Mouse (Mus musculus) forebrain, embryonic 13.5 days (tissue): ENCODE measurements around the gene Fam171a1. TPM values are rescaled to one million over a fixed set of nuclear protein-coding genes. Genes with fewer than 3 reads are reported as not detected.
A peak's percentile ranks its signal among the peaks of the same experiment; 100 is the strongest.

Experiments
- ATAC-seq: fragments of 200-750 bp; cut with Nextera tagmentation; 2 replicates; pipeline ENCODE4 v1.8.0; 2017
- H3K27ac ChIP-seq: fragments of 300-500 bp; sonication (generic); 2 replicates; pipeline ENCODE4 v1.5.1; 2015; ENCODE audit warnings: inconsistent platforms, mild to moderate bottlenecking, moderate library complexity
- H3K27me3 ChIP-seq: fragments of 300-500 bp; sonication (generic); 2 replicates; pipeline ENCODE4 v1.6.1; 2015; ENCODE audit warnings: mild to moderate bottlenecking, inconsistent platforms
- H3K36me3 ChIP-seq: fragments of 300-500 bp; sonication (generic); 2 replicates; pipeline ENCODE4 v1.6.1; 2015; ENCODE audit warnings: mild to moderate bottlenecking, inconsistent platforms; ENCODE audit not compliant: poor library complexity, severe bottlenecking
- H3K4me1 ChIP-seq: fragments of 300-500 bp; sonication (generic); 2 replicates; pipeline ENCODE4 v1.6.1; 2015; ENCODE audit warnings: inconsistent platforms
- H3K4me2 ChIP-seq: fragments of 300-500 bp; sonication (generic); 2 replicates; pipeline ENCODE4 v1.6.1; 2015; ENCODE audit warnings: inconsistent platforms, mild to moderate bottlenecking, moderate library complexity
- H3K4me3 ChIP-seq: fragments of 300-500 bp; sonication (generic); 2 replicates; pipeline ENCODE4 v1.5.1; 2015; ENCODE audit warnings: mild to moderate bottlenecking, inconsistent platforms
- H3K9ac ChIP-seq: fragments of 300-500 bp; sonication (generic); 2 replicates; pipeline ENCODE4 v1.6.1; 2015; ENCODE audit warnings: mild to moderate bottlenecking, inconsistent platforms
- H3K9me3 ChIP-seq: fragments of 300-500 bp; sonication (generic); replicated peaks from 2 replicates; pipeline ENCODE4 v1.6.1; 2016; ENCODE audit warnings: inconsistent platforms
- WGBS: fragments of 180-500 bp; shearing (Covaris S2); methylation state at CpG from one replicate; pipeline ENCODE4 v1.1.7; 2015; 5-methylcytosine and 5-hydroxymethylcytosine counted together
- polyA plus RNA-seq: library from polyadenylated mRNA; unstranded; fragments of >200 nt; fragmentation: Nextera tagmentation; extraction: Ambion mirVana; gene quantifications from 2 replicates; pipeline ENCODE4 v1.2.1, GENCODE M21; 2015

The Fam171a1 gene
- polyA plus RNA-seq, 1 experiment from 2014 or later: 26.1 TPM

- peak overlapping the region; percentile 87 for H3K27ac ChIP-seq
- H3K9ac ChIP-seq: peak overlapping the region; percentile 82
- H3K27me3 ChIP-seq: no peaks in the 10 kb centered on the region
- ATAC-seq: peak; percentile 95
- H3K4me3 ChIP-seq: peak overlapping the region; percentile 80
- H3K9me3 ChIP-seq: no peaks in the 10 kb centered on the region
- WGBS: under 1% methylated on average over 80 of the region's 93 CpGs
- no peaks in the 10 kb centered on the region for H3K36me3 ChIP-seq
- H3K4me1 ChIP-seq: peaks cover 21% of the 10 kb centered on the region
- H3K4me2 ChIP-seq: peak overlapping the region; percentile 61
These were observed 4.3 kb downstream of the Fam171a1 start for GRCm38 (mm10) chr2:3118203-3118941.

- Histone ChIP-seq H3K4me3 (peak overlapping the region; percentile 80), H3K36me3 (no peaks in the 10 kb centered on the region), H3K4me1 (peaks cover 21% of the 10 kb centered on the region), H3K9ac (peak overlapping the region; percentile 82), H3K9me3 (no peaks in the 10 kb centered on the region), H3K27me3 (no peaks in the 10 kb centered on the region), H3K27ac (peak overlapping the region; percentile 87), H3K4me2 (peak overlapping the region; percentile 61)
- ATAC-seq: peak; percentile 27
- under 1% methylated on average over 10 of the region's 16 CpGs for WGBS
These were observed 4.9 kb downstream of the Fam171a1 start for GRCm38 (mm10) chr2:3118969-3119368.

- H3K9ac ChIP-seq: peak overlapping the region; percentile 82
- 21% methylated on average over 4 of the region's 4 CpGs for WGBS
- H3K4me2 ChIP-seq: peak overlapping the region; percentile 61
- no peaks in the 10 kb centered on the region for H3K9me3 ChIP-seq
- H3K4me1 ChIP-seq: peaks cover 21% of the 10 kb centered on the region
- no peak overlapping the region for H3K27ac ChIP-seq
- ATAC-seq: no peak
- peak overlapping the region; percentile 80 for H3K4me3 ChIP-seq
- H3K27me3 ChIP-seq: no peaks in the 10 kb centered on the region
- H3K36me3 ChIP-seq: no peaks in the 10 kb centered on the region
These were observed 5.4 kb downstream of the Fam171a1 start for GRCm38 (mm10) chr2:3119371-3119935.

- Histone ChIP-seq H3K9ac (no peak overlapping the region), H3K4me3 (no peak overlapping the region), H3K4me2 (no peak overlapping the region), H3K9me3 (no peaks in the 10 kb centered on the region), H3K4me1 (peaks cover 25% of the 10 kb centered on the region), H3K36me3 (no peaks in the 10 kb centered on the region), H3K27me3 (no peaks in the 10 kb centered on the region), H3K27ac (no peak overlapping the region)
- ATAC-seq: no peak
- WGBS: 84% methylated on average over 4 of the region's 4 CpGs
These were observed 8.5 kb downstream of the Fam171a1 start for GRCm38 (mm10) chr2:3122571-3122970.

DNA sequence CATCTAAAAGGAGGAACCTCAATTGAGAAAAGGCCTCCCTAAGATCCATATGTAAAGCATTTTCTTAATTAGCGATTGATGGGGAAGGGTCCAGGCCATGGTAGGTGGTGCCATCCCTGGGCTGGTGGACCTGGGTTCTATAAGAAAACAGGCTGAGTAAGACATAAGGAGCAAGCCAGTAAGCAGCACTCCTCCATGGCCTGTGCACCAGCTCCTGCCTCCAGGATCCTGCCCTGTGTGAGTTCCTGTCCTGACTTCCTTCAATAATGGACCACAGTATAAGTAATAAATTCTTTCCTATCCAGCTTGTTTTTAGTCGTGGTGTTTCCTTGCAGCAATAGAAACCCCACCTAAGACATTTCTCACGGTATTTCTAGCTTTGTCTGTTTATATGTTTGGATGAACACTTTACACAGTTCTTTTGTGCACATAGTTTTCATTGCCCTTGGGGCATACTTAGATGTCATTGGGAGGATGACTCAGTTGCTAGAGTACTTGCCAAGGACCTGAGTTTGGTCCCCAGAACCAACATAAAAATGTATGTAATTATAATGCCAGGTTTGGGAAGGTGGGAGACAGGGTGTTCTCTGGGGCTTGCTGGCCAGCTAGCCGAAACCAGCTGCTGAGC, 13.3 kb downstream of the Fam171a1 start:
- no peak for ATAC-seq
- no peaks in the 10 kb centered on the region for H3K36me3 ChIP-seq
- H3K27me3 ChIP-seq: no peaks in the 10 kb centered on the region
- no peak overlapping the region for H3K9ac ChIP-seq
- H3K4me1 ChIP-seq: peaks cover 4% of the 10 kb centered on the region; the same call in 1 of the 2 replicates
- WGBS: 93% methylated on average over 4 of the region's 4 CpGs
- H3K9me3 ChIP-seq: no peaks in the 10 kb centered on the region
- H3K4me2 ChIP-seq: no peak overlapping the region
- H3K27ac ChIP-seq: no peak overlapping the region
- H3K4me3 ChIP-seq: no peak overlapping the region

DNA sequence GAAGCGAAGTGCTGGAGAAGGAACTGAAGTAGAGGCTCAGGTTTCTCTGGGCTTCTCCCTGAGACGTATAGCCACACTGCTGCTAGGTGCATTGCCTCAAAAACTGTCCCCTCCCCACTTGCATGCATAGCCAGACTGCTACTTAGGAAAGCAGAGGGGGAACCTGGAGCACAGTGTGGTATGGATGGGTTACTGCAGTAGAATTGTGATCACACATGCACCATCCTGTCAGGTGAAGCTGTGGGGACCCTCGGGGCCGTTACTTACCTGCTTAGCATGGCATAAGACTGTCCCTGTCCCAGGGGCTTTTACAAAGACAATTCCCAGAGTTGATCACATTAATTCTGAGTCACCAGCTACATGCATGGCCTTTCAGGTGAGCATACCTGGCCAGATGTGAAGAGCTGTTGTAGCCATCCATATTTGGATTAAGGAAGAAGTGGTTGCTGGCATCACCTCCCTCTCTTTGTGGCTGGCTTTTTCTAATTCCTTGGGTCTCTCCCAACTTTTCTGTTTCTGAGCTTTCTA, 14.4 kb downstream of the Fam171a1 start:
- Histone ChIP-seq H3K27ac (no peak overlapping the region), H3K36me3 (no peaks in the 10 kb centered on the region), H3K4me3 (no peak overlapping the region), H3K4me1 (peaks cover 4% of the 10 kb centered on the region; the same call in 1 of the 2 replicates), H3K9me3 (no peaks in the 10 kb centered on the region), H3K9ac (no peak overlapping the region), H3K27me3 (no peaks in the 10 kb centered on the region), H3K4me2 (no peak overlapping the region)
- ATAC-seq: no peak
- WGBS: 57% methylated on average over 4 of the region's 4 CpGs

DNA sequence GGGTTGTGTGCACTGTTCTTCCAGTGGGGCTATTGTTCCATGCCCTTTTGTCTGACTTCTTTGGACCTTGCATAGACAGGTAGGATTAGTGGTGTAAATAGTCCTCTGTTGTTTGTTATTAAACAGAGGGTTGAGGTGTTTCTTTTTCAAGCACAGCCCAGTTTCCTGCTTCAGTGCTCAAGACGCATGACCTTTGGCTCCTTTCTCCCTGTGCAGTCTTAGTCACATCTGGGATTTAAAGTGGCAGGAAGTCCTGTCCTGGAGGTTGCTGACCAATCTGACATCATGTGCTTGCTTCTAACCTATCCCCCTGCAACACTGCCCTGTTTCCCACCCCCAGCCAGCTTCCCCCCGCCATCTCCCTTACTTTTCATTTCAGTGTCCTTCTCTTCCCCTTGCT, 14.9 kb downstream of the Fam171a1 start:
- Histone ChIP-seq H3K36me3 (no peaks in the 10 kb centered on the region), H3K27me3 (no peaks in the 10 kb centered on the region), H3K9ac (no peak overlapping the region), H3K4me3 (no peak overlapping the region), H3K9me3 (no peaks in the 10 kb centered on the region), H3K4me1 (peaks cover 4% of the 10 kb centered on the region; the same call in 1 of the 2 replicates), H3K4me2 (no peak overlapping the region), H3K27ac (no peak overlapping the region)
- WGBS: 60% methylated on average over 2 of the region's 2 CpGs
- no peak for ATAC-seq

- H3K4me3 ChIP-seq: no peak overlapping the region
- H3K4me2 ChIP-seq: no peak overlapping the region
- H3K9ac ChIP-seq: no peak overlapping the region
- WGBS: 79% methylated on average over 9 of the region's 9 CpGs
- ATAC-seq: peak; percentile 48; the same call in 1 of the 2 replicates
- H3K36me3 ChIP-seq: no peaks in the 10 kb centered on the region
- no peak overlapping the region for H3K27ac ChIP-seq
- no peaks in the 10 kb centered on the region for H3K9me3 ChIP-seq
- H3K4me1 ChIP-seq: peaks cover 23% of the 10 kb centered on the region
- H3K27me3 ChIP-seq: no peaks in the 10 kb centered on the region
These were observed 18.4 kb downstream of the Fam171a1 start for GRCm38 (mm10) chr2:3132473-3132872.

DNA sequence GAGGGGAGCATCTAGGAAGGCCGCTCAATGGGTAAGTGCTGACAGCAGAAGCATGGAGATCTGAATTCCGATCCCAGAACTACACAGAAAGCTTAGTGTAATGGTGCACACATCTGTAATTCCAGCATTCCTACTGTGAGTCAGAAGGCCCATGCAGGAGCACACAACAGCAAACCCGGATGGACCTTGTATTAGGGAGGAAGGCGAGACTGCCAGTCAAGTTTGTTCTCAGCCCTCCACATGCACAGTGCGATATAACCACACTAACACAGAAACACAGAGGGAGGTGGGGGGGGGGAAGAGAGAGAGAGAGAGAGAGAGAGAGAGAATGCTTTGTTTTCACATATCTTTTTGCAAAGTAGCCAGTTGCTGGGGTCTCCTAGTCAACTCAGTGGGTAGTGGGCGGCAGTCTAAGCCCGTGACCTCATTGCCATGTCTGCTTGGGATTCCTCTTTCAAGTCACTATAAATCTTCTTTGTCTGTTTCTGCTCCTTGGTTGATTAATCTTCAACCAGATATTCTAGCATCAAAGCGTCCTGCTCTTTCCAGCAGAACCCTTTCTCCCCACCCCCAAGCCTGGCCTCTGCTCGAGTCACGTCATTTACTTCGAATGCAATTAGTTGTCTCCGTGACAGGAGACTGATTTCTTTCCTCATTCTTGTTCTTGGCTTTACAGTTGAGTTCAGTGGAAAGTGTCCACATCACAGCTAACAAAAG, 20.7 kb downstream of the Fam171a1 start:
- no peak overlapping the region for H3K4me2 ChIP-seq
- ATAC-seq: no peak
- no peaks in the 10 kb centered on the region for H3K9me3 ChIP-seq
- H3K36me3 ChIP-seq: no peaks in the 10 kb centered on the region
- H3K27me3 ChIP-seq: no peaks in the 10 kb centered on the region
- H3K9ac ChIP-seq: no peak overlapping the region
- no peak overlapping the region; the same call in 1 of the 2 replicates for H3K27ac ChIP-seq
- no peak overlapping the region for H3K4me3 ChIP-seq
- WGBS: 37% methylated on average over 12 of the region's 12 CpGs
- peaks cover 30% of the 10 kb centered on the region for H3K4me1 ChIP-seq

DNA sequence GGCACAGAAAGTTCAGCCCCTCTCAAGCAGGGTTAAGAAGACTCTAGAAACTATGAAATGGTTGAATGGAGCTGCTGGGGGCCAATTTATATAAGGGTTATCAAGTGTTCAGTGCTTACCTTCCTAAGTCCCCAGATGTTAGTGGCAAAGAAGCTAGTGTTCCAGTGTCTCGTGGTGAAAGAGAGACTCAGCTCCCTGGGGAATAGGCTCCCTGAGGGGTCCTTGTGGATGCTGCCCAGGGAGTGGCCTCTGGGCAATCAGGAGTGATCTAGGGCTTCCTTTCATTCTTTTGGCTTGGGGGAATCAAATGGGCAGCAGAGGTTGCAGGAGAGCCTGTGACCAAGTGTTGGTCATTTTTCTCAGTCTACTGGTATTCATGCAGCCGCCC, 21.3 kb downstream of the Fam171a1 start:
- WGBS: 31% methylated on average over 2 of the region's 2 CpGs
- Histone ChIP-seq H3K9me3 (no peaks in the 10 kb centered on the region), H3K9ac (no peak overlapping the region), H3K4me2 (no peak overlapping the region), H3K27ac (no peak overlapping the region; the same call in 1 of the 2 replicates), H3K36me3 (no peaks in the 10 kb centered on the region), H3K4me1 (peaks cover 30% of the 10 kb centered on the region), H3K27me3 (no peaks in the 10 kb centered on the region), H3K4me3 (no peak overlapping the region)
- no peak for ATAC-seq

DNA sequence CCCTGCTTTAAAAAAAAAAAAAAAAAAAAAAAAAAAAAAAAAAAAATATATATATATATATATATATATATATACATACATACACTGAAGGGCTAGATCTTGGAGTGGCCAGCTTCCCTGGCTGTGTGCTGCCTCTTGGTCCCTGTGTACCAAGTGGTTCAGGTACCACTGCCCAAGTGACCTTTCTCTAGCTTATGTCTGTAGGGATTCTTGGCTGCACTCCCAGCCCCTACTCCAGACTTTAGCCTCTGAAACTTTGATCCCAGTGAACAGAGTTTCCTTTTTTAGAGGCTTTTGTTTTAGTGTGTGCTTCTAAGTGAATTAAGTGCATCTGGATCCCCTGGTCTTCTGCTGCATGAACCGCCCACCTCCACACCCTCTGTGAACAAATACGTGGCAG, 24.3 kb downstream of the Fam171a1 start:
- Histone ChIP-seq H3K9ac (no peak overlapping the region), H3K36me3 (no peaks in the 10 kb centered on the region), H3K9me3 (no peaks in the 10 kb centered on the region), H3K4me2 (no peak overlapping the region), H3K27me3 (no peaks in the 10 kb centered on the region), H3K4me1 (peaks cover 30% of the 10 kb centered on the region), H3K4me3 (no peak overlapping the region), H3K27ac (no peak overlapping the region)
- no peak for ATAC-seq
- 66% methylated on average over 2 of the region's 2 CpGs for WGBS

GRCm38 (mm10) chr2:3139065-3139464, 25.0 kb downstream of the Fam171a1 start:
- no peak for ATAC-seq
- H3K27ac ChIP-seq: no peak overlapping the region

More at GRCm38 (mm10) chr2:3139065-3139464, 25.0 kb downstream of the Fam171a1 start:
- no peak overlapping the region for H3K4me3 ChIP-seq
- no peaks in the 10 kb centered on the region for H3K9me3 ChIP-seq
- no peaks in the 10 kb centered on the region for H3K27me3 ChIP-seq
- H3K4me2 ChIP-seq: no peak overlapping the region
- whole genome bisulfite sequencing: 83% methylated on average over 2 of the region's 2 CpGs
- H3K9ac ChIP-seq: no peak overlapping the region
- H3K36me3 ChIP-seq: no peaks in the 10 kb centered on the region
- H3K4me1 ChIP-seq: peaks cover 28% of the 10 kb centered on the region
